Mouse (Mus musculus): ENCODE measurements around the gene Zfp866. TPM values are rescaled to one million over a fixed set of nuclear protein-coding genes. Genes with fewer than 3 reads are reported as not detected.

The Zfp866 gene
- 0.55 and 3.2 TPM in 2 replicates for polyA plus RNA-seq (2012; ENCODE audit: low replicate concordance)

GRCm38 (mm10) chr8:69790773-69791367, at the start of gene Zfp866, which contains the start of gene Atp13a1:
Gene Zfp866, minus strand, starts transcription at chr8:69791178.
Gene Atp13a1, plus strand, starts transcription at chr8:69791163.

GRCm38 (mm10) chr8:69832298-69832853, 41.4 kb upstream of the Zfp866 start, which contains the start of gene Pbx4:
Gene Pbx4, plus strand, starts transcription at chr8:69832491.

GRCm38 (mm10) chr8:69822386-69823191, 31.6 kb upstream of the Zfp866 start, which contains the start of gene Lpar2:
Gene Lpar2, plus strand, starts transcription at chr8:69822429.

GRCm38 (mm10) chr8:69808094-69808863, 17.3 kb upstream of the Zfp866 start, which contains the start of gene Gmip:
Gene Gmip, plus strand, starts transcription at chr8:69808679.

GRCm38 (mm10) chr8:69774503-69775148, 16.4 kb downstream of the Zfp866 start, which contains the start of gene Gm20422:
Gene Gm20422, minus strand, starts transcription at chr8:69774886.

GRCm38 (mm10) chr8:69749544-69750454, 41.2 kb downstream of the Zfp866 start, which contains the start of gene Zfp963:
Gene Zfp963, minus strand, starts transcription at chr8:69749970.

Other genes starting within 250 kb of the Zfp866 start
- gene Zfp868, start 165.6 kb downstream of the Zfp866 start, polyA plus RNA-seq (2012; ENCODE audit: low replicate concordance), result 0.45 and 0.89 TPM in 2 replicates
- 0.05 TPM in 1 of 2 replicates, not detected in the other for gene Zfp964, start 136.7 kb downstream of the Zfp866 start, polyA plus RNA-seq (2012; ENCODE audit: low replicate concordance)
- 1.1 TPM in 1 of 2 replicates, not detected in the other for gene Zfp869, start 80.5 kb downstream of the Zfp866 start, polyA plus RNA-seq (2012; ENCODE audit: low replicate concordance)
- 0.51 and 0.63 TPM in 2 replicates for gene Zfp963, start 41.2 kb downstream of the Zfp866 start, polyA plus RNA-seq (2012; ENCODE audit: low replicate concordance)
- not detected in 2 replicates for gene Gm20422, start 16.3 kb downstream of the Zfp866 start, polyA plus RNA-seq (2012; ENCODE audit: low replicate concordance)
- 59.4 and 80.6 TPM in 2 replicates for gene Atp13a1, start within 50 bp of the Zfp866 start, polyA plus RNA-seq (2012; ENCODE audit: low replicate concordance)
- 27.8 and 54.2 TPM in 2 replicates for gene Gmip, start 17.5 kb upstream of the Zfp866 start, polyA plus RNA-seq (2012; ENCODE audit: low replicate concordance)
- 0.12 and 0.23 TPM in 2 replicates for gene Lpar2, start 31.3 kb upstream of the Zfp866 start, polyA plus RNA-seq (2012; ENCODE audit: low replicate concordance)
- gene Pbx4, start 41.3 kb upstream of the Zfp866 start, polyA plus RNA-seq (2012; ENCODE audit: low replicate concordance), result 4.8 and 10.7 TPM in 2 replicates
- gene Cilp2, start 96.5 kb upstream of the Zfp866 start, polyA plus RNA-seq (2012; ENCODE audit: low replicate concordance), result 0.13 and 0.27 TPM in 2 replicates
- 2.6 and 3.2 TPM in 2 replicates for gene Tssk6, start 111.0 kb upstream of the Zfp866 start, polyA plus RNA-seq (2012; ENCODE audit: low replicate concordance)
- 57.7 and 73.4 TPM in 2 replicates for gene Ndufa13, start 111.4 kb upstream of the Zfp866 start, polyA plus RNA-seq (2012; ENCODE audit: low replicate concordance)
- gene Yjefn3, start 111.5 kb upstream of the Zfp866 start, polyA plus RNA-seq (2012; ENCODE audit: low replicate concordance), result 0.77 and 2.5 TPM in 2 replicates
- gene Gatad2a, start 205.2 kb upstream of the Zfp866 start, polyA plus RNA-seq (2012; ENCODE audit: low replicate concordance), result 38.6 and 137 TPM in 2 replicates